Mouse (Mus musculus): ENCODE measurements around the gene Klk4. TPM values are rescaled to one million over a fixed set of nuclear protein-coding genes. Genes with fewer than 3 reads are reported as not detected.

Gene Klk4
- 0.14 TPM in 1 of 2 replicates, not detected in the other for polyA plus RNA-seq (2014; fragmentation: Nextera tagmentation; extraction: Ambion mirVana)

DNA sequence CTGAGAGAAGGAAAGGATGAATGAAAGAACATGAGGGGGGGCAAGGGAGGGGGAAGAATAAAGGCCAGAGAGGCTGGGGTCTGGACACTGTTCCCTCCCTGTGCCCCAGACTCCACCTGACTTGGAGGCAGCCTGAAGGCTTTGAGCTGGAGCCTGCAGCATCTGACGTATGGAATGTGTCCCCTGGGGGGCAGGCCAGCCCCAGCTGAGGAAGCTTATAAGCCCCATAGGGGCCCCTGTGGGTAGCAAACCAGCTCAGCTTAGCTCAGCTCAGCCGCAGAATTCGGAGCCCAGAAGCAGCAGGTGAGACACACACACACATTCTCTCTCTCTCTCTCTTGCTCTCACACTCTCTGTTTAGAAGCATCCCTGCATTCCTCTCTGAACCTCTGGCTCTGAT, at the start of gene Klk4:
TSS of gene Klk4 (plus strand) at position 249 of the 400 bp plus-strand sequence.
- no peak within 1 kb of the TSS for H3K9ac ChIP-seq (ENCODE audit: low read depth, low read length)
- 5% methylated on average over 2 of the region's 3 CpGs for WGBS
- no peaks in the 10 kb centered on the region for H3K27me3 ChIP-seq (replicated peaks; ENCODE audit: control insufficient read depth, insufficient read depth, low read length)
- H3K4me3 ChIP-seq (ENCODE audit: low read depth, low read length) = no peak within 1 kb of the TSS
- ATAC-seq (ENCODE audit: low read depth) (peak; percentile 59; the same call in 1 of the 2 replicates), DNase-seq (ENCODE audit: low spot score) (peak; percentile 41)
- H3K9me3 ChIP-seq (ENCODE audit: control insufficient read depth, low read length) = no peaks in the 10 kb centered on the region
- no peak within 1 kb of the TSS for H3K4me2 ChIP-seq (ENCODE audit: low read depth, low read length)
- no peaks in the 10 kb centered on the region for H3K36me3 ChIP-seq (ENCODE audit: control insufficient read depth, insufficient read depth, low read length)
- H3K27ac ChIP-seq (replicated peaks; ENCODE audit: low read depth, low read length) = no peak within 1 kb of the TSS
- H3K4me1 ChIP-seq (ENCODE audit: control insufficient read depth, insufficient read depth, low read length) = no peaks in the 10 kb centered on the region

DNA sequence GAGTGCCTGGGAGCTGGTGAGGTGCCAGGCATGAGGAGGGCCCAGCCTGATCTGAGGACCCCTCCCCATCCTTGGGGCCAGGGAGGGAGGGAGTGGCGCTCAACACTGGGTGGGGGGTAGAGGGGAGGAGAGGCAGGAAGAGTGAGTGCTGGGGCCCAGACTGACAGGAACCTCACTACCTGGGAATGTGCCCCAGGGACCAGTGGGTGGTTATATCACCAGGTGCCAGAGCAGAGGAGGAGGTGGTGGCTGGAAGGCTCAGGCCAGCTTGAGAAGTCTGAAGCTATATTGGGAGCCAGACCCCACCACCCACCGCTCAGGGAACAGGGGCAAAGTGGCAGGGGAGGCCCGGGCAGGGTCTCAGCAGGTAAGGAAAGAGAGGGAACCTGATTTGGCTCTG, 39.3 kb upstream of the Klk4 start, which contains the start of gene Klk5:
TSS of gene Klk5 (plus strand) at position 271 of the 400 bp plus-strand sequence.
- no peak for DNase-seq (ENCODE audit: low spot score)
- ATAC-seq (ENCODE audit: low read depth) = no peak
- H3K4me1 ChIP-seq (ENCODE audit: control insufficient read depth, insufficient read depth, low read length) = no peaks in the 10 kb centered on the region
- no peaks in the 10 kb centered on the region for H3K36me3 ChIP-seq (ENCODE audit: control insufficient read depth, insufficient read depth, low read length)
- H3K27ac ChIP-seq (replicated peaks; ENCODE audit: low read depth, low read length) = no peak within 1 kb of the TSS
- H3K4me2 ChIP-seq (ENCODE audit: low read depth, low read length) = no peak within 1 kb of the TSS
- 44% methylated on average over 3 of the region's 3 CpGs for WGBS
- no peak within 1 kb of the TSS for H3K4me3 ChIP-seq (ENCODE audit: low read depth, low read length)
- no peaks in the 10 kb centered on the region; the same call in 1 of the 2 replicates for H3K9me3 ChIP-seq (ENCODE audit: control insufficient read depth, low read length)
- H3K27me3 ChIP-seq (replicated peaks; ENCODE audit: control insufficient read depth, insufficient read depth, low read length) = no peaks in the 10 kb centered on the region
- H3K9ac ChIP-seq (ENCODE audit: low read depth, low read length) = no peak within 1 kb of the TSS

DNA sequence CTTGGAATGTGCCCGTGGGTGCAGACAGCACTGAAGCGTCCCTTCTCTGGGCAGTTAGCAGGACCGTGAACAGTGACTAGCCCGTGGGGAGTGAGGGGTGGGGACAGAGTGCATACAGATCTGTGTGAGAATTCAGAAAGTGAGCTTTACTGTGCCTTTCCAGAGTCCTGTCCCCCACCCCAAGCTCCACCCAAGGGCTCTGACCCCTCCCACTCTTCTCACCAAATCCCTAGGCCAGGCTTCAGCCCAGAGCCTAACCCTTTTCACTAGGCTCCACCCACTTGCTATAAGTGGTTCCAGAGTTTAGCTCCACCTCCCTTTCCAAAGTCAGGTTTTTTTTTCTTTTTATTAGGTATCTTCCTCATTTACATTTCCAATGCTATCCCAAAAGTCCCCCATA, 37.2 kb upstream of the Klk4 start:
- no peaks in the 10 kb centered on the region; the same call in 1 of the 2 replicates for H3K9me3 ChIP-seq (ENCODE audit: control insufficient read depth, low read length)
- no peaks in the 10 kb centered on the region for H3K36me3 ChIP-seq (ENCODE audit: control insufficient read depth, insufficient read depth, low read length)
- WGBS = 88% methylated on average over 4 of the region's 4 CpGs
- no peak overlapping the region for H3K4me3 ChIP-seq (ENCODE audit: low read depth, low read length)
- no peak overlapping the region for H3K9ac ChIP-seq (ENCODE audit: low read depth, low read length)
- DNase-seq (ENCODE audit: low spot score) = no peak
- H3K27ac ChIP-seq (replicated peaks; ENCODE audit: low read depth, low read length) = no peak overlapping the region
- ATAC-seq (ENCODE audit: low read depth) = no peak
- H3K4me1 ChIP-seq (ENCODE audit: control insufficient read depth, insufficient read depth, low read length) = no peaks in the 10 kb centered on the region
- H3K4me2 ChIP-seq (ENCODE audit: low read depth, low read length) = no peak overlapping the region
- no peaks in the 10 kb centered on the region for H3K27me3 ChIP-seq (replicated peaks; ENCODE audit: control insufficient read depth, insufficient read depth, low read length)

DNA sequence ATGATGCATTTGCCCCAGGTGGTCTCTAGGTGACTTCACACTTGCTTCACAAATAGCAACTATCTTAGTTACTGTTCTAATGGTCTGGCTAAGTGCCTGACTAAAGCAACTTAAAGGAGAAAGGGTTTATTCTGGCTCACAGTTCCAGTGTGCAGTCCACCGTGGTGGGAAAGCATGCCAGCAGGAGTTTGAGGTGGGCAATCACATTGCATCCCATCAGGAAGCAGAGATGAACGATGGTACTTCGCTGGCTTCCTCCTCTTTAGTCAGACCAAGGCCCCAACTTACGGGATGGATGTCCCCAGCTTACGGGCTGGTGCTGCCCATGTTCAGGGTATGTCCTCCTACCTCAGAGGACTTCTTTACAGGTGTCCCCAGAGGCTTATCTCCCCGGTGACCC, 29.3 kb upstream of the Klk4 start:
- Histone ChIP-seq H3K36me3 (ENCODE audit: control insufficient read depth, insufficient read depth, low read length) (no peaks in the 10 kb centered on the region), H3K9ac (ENCODE audit: low read depth, low read length) (no peak overlapping the region), H3K4me3 (ENCODE audit: low read depth, low read length) (no peak overlapping the region), H3K4me2 (ENCODE audit: low read depth, low read length) (no peak overlapping the region), H3K4me1 (ENCODE audit: control insufficient read depth, insufficient read depth, low read length) (no peaks in the 10 kb centered on the region), H3K9me3 (ENCODE audit: control insufficient read depth, low read length) (no peaks in the 10 kb centered on the region), H3K27me3 (replicated peaks; ENCODE audit: control insufficient read depth, insufficient read depth, low read length) (no peaks in the 10 kb centered on the region), H3K27ac (replicated peaks; ENCODE audit: low read depth, low read length) (no peak overlapping the region)
- DNase-seq (ENCODE audit: low spot score) (no peak), ATAC-seq (ENCODE audit: low read depth) (no peak)
- WGBS = 95% methylated on average over 6 of the region's 6 CpGs

DNA sequence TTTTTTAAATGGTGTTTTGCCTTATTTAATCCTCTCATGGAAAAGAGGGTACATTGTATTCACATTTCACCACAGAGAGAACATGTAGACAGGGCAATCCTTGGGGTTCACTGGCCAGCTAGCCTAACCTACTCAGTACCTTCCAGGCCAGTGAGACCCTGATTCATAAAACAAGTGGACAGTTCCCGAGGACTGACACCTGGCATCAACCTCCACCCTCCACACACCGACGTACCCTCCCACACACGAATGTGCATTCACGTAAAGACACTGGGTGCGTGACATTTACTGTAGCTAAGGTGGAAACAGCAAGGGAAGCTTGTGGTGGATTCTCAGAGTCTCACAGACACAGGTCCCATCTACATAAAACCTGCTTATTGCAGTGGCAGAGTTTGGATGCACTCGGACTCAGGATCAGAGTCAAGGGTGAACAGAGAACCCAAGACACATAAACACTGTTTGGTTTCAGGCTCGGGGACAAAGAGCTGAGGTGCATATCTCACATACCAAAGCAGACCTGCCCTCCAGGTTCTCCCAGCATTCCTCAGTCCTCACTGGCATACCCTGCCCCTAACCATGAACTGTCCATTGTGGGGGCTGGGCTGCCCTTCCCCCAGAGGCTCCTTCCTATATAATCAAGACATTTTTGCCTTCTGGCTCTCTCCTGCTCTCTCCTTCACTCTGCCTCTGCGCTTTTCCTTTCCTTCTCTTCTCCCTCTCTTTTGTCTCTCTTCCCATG, 26.1 kb upstream of the Klk4 start:
- ATAC-seq (ENCODE audit: low read depth) (no peak), DNase-seq (ENCODE audit: low spot score) (no peak)
- Histone ChIP-seq H3K36me3 (ENCODE audit: control insufficient read depth, insufficient read depth, low read length) (no peaks in the 10 kb centered on the region), H3K4me3 (ENCODE audit: low read depth, low read length) (no peak overlapping the region), H3K9me3 (ENCODE audit: control insufficient read depth, low read length) (no peaks in the 10 kb centered on the region), H3K4me1 (ENCODE audit: control insufficient read depth, insufficient read depth, low read length) (no peaks in the 10 kb centered on the region), H3K9ac (ENCODE audit: low read depth, low read length) (no peak overlapping the region), H3K27ac (replicated peaks; ENCODE audit: low read depth, low read length) (no peak overlapping the region), H3K27me3 (replicated peaks; ENCODE audit: control insufficient read depth, insufficient read depth, low read length) (no peaks in the 10 kb centered on the region), H3K4me2 (ENCODE audit: low read depth, low read length) (no peak overlapping the region)
- WGBS = 70% methylated on average over 9 of the region's 9 CpGs

DNA sequence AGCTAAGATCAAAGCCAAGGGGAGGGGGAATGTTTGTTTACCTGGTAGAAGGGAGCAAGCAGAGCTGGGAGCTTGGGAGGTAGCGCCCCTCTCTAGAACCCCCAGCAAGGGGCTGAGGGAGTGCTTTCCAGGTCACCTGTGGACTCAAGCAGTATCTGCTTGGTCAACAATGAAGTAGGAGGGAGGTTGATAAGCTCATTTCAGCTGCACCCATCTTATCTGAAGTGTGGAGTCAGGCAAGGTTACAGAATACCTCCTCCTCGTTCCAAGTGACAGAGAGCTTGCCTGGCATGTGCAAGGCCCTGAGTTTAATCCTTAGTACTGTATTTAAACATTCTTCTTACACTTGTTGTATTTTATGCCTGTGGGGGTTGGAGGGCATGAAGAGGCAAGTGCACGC, 25.3 kb upstream of the Klk4 start:
- Histone ChIP-seq H3K4me2 (ENCODE audit: low read depth, low read length) (no peak overlapping the region), H3K4me3 (ENCODE audit: low read depth, low read length) (no peak overlapping the region), H3K9ac (ENCODE audit: low read depth, low read length) (no peak overlapping the region), H3K27ac (replicated peaks; ENCODE audit: low read depth, low read length) (no peak overlapping the region), H3K4me1 (ENCODE audit: control insufficient read depth, insufficient read depth, low read length) (no peaks in the 10 kb centered on the region), H3K9me3 (ENCODE audit: control insufficient read depth, low read length) (no peaks in the 10 kb centered on the region), H3K36me3 (ENCODE audit: control insufficient read depth, insufficient read depth, low read length) (no peaks in the 10 kb centered on the region), H3K27me3 (replicated peaks; ENCODE audit: control insufficient read depth, insufficient read depth, low read length) (no peaks in the 10 kb centered on the region)
- 71% methylated on average over 3 of the region's 3 CpGs for WGBS
- ATAC-seq (ENCODE audit: low read depth) (no peak), DNase-seq (ENCODE audit: low spot score) (no peak)

DNA sequence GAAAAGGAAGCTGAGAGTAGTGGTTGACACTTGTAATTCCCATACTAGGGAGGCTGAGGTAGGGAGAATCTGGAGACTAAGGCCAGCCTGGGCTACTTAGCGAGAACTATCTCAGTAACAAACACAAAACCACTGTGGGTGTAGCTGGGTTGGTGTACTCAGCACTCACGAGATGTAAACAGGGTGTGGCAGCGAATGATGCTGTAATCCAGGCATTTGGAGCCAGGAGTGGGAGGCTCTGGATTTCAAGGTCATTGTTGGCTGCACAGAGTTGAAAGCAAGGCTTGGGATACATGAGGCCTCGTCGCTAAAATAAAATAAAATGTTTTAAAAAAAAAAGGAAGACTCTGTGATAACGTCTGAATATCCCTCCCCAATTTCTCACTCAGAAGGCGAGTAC, 24.7 kb upstream of the Klk4 start:
- Histone ChIP-seq H3K27ac (replicated peaks; ENCODE audit: low read depth, low read length) (no peak overlapping the region), H3K4me3 (ENCODE audit: low read depth, low read length) (no peak overlapping the region), H3K36me3 (ENCODE audit: control insufficient read depth, insufficient read depth, low read length) (no peaks in the 10 kb centered on the region), H3K9ac (ENCODE audit: low read depth, low read length) (no peak overlapping the region), H3K27me3 (replicated peaks; ENCODE audit: control insufficient read depth, insufficient read depth, low read length) (no peaks in the 10 kb centered on the region), H3K9me3 (ENCODE audit: control insufficient read depth, low read length) (no peaks in the 10 kb centered on the region), H3K4me2 (ENCODE audit: low read depth, low read length) (no peak overlapping the region), H3K4me1 (ENCODE audit: control insufficient read depth, insufficient read depth, low read length) (no peaks in the 10 kb centered on the region)
- ATAC-seq (ENCODE audit: low read depth) (no peak), DNase-seq (ENCODE audit: low spot score) (no peak)
- WGBS = 83% methylated on average over 7 of the region's 7 CpGs

DNA sequence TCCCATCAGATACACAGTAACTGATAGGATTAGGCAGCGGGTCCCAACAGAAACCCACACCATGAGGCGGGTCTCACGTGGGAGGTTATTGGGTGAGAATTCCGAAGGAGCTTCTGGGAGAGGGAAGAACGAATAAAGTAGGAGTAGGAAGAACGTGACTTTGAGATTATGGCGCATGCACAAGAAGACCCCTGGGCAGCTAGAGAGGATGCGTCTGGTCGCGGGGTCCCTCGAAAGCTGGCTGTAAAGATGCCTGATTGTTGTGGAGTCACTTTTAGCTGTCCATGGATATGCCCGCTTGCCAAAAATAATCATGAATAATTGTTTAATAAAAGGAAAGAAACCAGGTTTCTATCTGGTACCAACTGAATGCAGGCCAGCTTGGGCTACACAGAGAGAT, 23.5 kb upstream of the Klk4 start:
- no peaks in the 10 kb centered on the region for H3K9me3 ChIP-seq (ENCODE audit: control insufficient read depth, low read length)
- H3K27me3 ChIP-seq (replicated peaks; ENCODE audit: control insufficient read depth, insufficient read depth, low read length) = no peaks in the 10 kb centered on the region
- H3K4me2 ChIP-seq (ENCODE audit: low read depth, low read length) = no peak overlapping the region
- ATAC-seq (ENCODE audit: low read depth) = no peak
- no peak for DNase-seq (ENCODE audit: low spot score)
- no peaks in the 10 kb centered on the region for H3K4me1 ChIP-seq (ENCODE audit: control insufficient read depth, insufficient read depth, low read length)
- 87% methylated on average over 12 of the region's 12 CpGs for WGBS
- no peak overlapping the region for H3K27ac ChIP-seq (replicated peaks; ENCODE audit: low read depth, low read length)
- no peaks in the 10 kb centered on the region for H3K36me3 ChIP-seq (ENCODE audit: control insufficient read depth, insufficient read depth, low read length)
- no peak overlapping the region for H3K4me3 ChIP-seq (ENCODE audit: low read depth, low read length)
- no peak overlapping the region for H3K9ac ChIP-seq (ENCODE audit: low read depth, low read length)

DNA sequence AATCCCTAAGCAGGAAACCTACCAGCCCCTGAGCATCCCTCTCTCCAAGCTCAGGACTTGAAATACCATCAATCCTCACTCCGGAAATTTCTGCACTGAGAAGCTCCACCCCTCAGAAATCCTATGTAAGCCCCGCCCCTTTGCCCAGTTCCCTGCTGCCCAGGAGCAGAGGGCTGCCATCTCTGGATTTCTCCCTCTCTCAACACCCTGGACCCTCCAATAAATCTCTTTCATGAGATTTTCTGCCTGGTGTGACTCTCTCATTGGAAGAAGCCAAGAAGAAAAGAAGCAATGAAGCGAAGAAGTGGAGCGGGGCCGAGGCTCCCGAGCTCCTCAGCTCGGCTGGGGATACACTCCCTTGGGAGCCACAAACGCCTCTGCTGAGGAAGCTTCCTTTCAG, 20.5 kb upstream of the Klk4 start:
- H3K36me3 ChIP-seq (ENCODE audit: control insufficient read depth, insufficient read depth, low read length) = no peaks in the 10 kb centered on the region
- DNase-seq (ENCODE audit: low spot score) = no peak

More for the DNA sequence above, 20.5 kb upstream of the Klk4 start:
- Histone ChIP-seq H3K9ac (ENCODE audit: low read depth, low read length) (no peak overlapping the region), H3K4me1 (ENCODE audit: control insufficient read depth, insufficient read depth, low read length) (no peaks in the 10 kb centered on the region), H3K27me3 (replicated peaks; ENCODE audit: control insufficient read depth, insufficient read depth, low read length) (no peaks in the 10 kb centered on the region), H3K9me3 (ENCODE audit: control insufficient read depth, low read length) (no peaks in the 10 kb centered on the region), H3K27ac (replicated peaks; ENCODE audit: low read depth, low read length) (no peak overlapping the region), H3K4me2 (ENCODE audit: low read depth, low read length) (no peak overlapping the region), H3K4me3 (ENCODE audit: low read depth, low read length) (no peak overlapping the region)
- 75% methylated on average over 8 of the region's 8 CpGs for WGBS
- ATAC-seq (ENCODE audit: low read depth) = no peak

All from embryonic facial prominence, embryonic 14.5 days (tissue).